Mouse (Mus musculus): ENCODE results near the gene Ddx1. TPM values are rescaled to one million over a fixed set of nuclear protein-coding genes. Genes with fewer than 3 reads are reported as not detected.

The Ddx1 gene
- polyA plus RNA-seq, 1 experiment from 2014 or later: 144 TPM

- no peaks in the 10 kb centered on the region for H3K27me3 ChIP-seq (ENCODE audit: control insufficient read depth, insufficient read depth, low read length)
- DNase-seq (ENCODE audit: low spot score) (no peak), ATAC-seq (ENCODE audit: low FRiP score) (no peak)
- no peak overlapping the region for H3K4me3 ChIP-seq (replicated peaks; ENCODE audit: low read length)
- H3K4me1 ChIP-seq (replicated peaks; ENCODE audit: control insufficient read depth, insufficient read depth, low read length): no peaks in the 10 kb centered on the region
- no peak overlapping the region for H3K27ac ChIP-seq
- 71% methylated on average over 6 of the region's 6 CpGs for WGBS
- H3K9me3 ChIP-seq (ENCODE audit: control insufficient read depth, low read length): no peaks in the 10 kb centered on the region
- H3K9ac ChIP-seq: no peak overlapping the region
- H3K36me3 ChIP-seq (replicated peaks; ENCODE audit: control insufficient read depth, insufficient read depth): no peaks in the 10 kb centered on the region
- H3K4me2 ChIP-seq (replicated peaks): no peak overlapping the region
Measured at GRCm38 (mm10) chr12:13177606-13178005, 71.4 kb downstream of the Ddx1 start.

- H3K4me1 ChIP-seq (replicated peaks; ENCODE audit: control insufficient read depth, insufficient read depth, low read length): no peaks in the 10 kb centered on the region
- H3K4me3 ChIP-seq (replicated peaks; ENCODE audit: low read length): no peak overlapping the region
- no peaks in the 10 kb centered on the region for H3K27me3 ChIP-seq (ENCODE audit: control insufficient read depth, insufficient read depth, low read length)
- WGBS: 64% methylated on average over 3 of the region's 3 CpGs
- no peak overlapping the region for H3K9ac ChIP-seq
- no peak for ATAC-seq (ENCODE audit: low FRiP score)
- no peak for DNase-seq (ENCODE audit: low spot score)
- H3K4me2 ChIP-seq (replicated peaks): no peak overlapping the region
- H3K9me3 ChIP-seq (ENCODE audit: control insufficient read depth, low read length): no peaks in the 10 kb centered on the region
- H3K36me3 ChIP-seq (replicated peaks; ENCODE audit: control insufficient read depth, insufficient read depth): no peaks in the 10 kb centered on the region
- H3K27ac ChIP-seq: no peak overlapping the region
Measured at GRCm38 (mm10) chr12:13176927-13177326, 72.1 kb downstream of the Ddx1 start.

GRCm38 (mm10) chr12:13176136-13176535 is 72.9 kb downstream of the Ddx1 start:
- 54% methylated on average over 2 of the region's 2 CpGs for WGBS
- ATAC-seq (ENCODE audit: low FRiP score) (no peak), DNase-seq (ENCODE audit: low spot score) (no peak)
- H3K36me3 ChIP-seq (replicated peaks; ENCODE audit: control insufficient read depth, insufficient read depth): no peaks in the 10 kb centered on the region
- H3K4me3 ChIP-seq (replicated peaks; ENCODE audit: low read length): no peak overlapping the region
- no peaks in the 10 kb centered on the region for H3K9me3 ChIP-seq (ENCODE audit: control insufficient read depth, low read length)
- no peak overlapping the region for H3K27ac ChIP-seq
- no peak overlapping the region for H3K4me2 ChIP-seq (replicated peaks)
- H3K27me3 ChIP-seq (ENCODE audit: control insufficient read depth, insufficient read depth, low read length): no peaks in the 10 kb centered on the region
- no peak overlapping the region for H3K9ac ChIP-seq
- H3K4me1 ChIP-seq (replicated peaks; ENCODE audit: control insufficient read depth, insufficient read depth, low read length): no peaks in the 10 kb centered on the region

- Histone ChIP-seq H3K4me2 (replicated peaks) (no peak overlapping the region), H3K4me3 (replicated peaks; ENCODE audit: low read length) (no peak overlapping the region), H3K9ac (no peak overlapping the region), H3K27me3 (ENCODE audit: control insufficient read depth, insufficient read depth, low read length) (no peaks in the 10 kb centered on the region), H3K36me3 (replicated peaks; ENCODE audit: control insufficient read depth, insufficient read depth) (no peaks in the 10 kb centered on the region), H3K4me1 (replicated peaks; ENCODE audit: control insufficient read depth, insufficient read depth, low read length) (no peaks in the 10 kb centered on the region), H3K27ac (no peak overlapping the region), H3K9me3 (ENCODE audit: control insufficient read depth, low read length) (no peaks in the 10 kb centered on the region)
- no peak for DNase-seq (ENCODE audit: low spot score)
- ATAC-seq (ENCODE audit: low FRiP score): no peak
- WGBS: 80% methylated on average over 6 of the region's 6 CpGs
Measured at GRCm38 (mm10) chr12:13174022-13174421, 75.0 kb downstream of the Ddx1 start.

DNA sequence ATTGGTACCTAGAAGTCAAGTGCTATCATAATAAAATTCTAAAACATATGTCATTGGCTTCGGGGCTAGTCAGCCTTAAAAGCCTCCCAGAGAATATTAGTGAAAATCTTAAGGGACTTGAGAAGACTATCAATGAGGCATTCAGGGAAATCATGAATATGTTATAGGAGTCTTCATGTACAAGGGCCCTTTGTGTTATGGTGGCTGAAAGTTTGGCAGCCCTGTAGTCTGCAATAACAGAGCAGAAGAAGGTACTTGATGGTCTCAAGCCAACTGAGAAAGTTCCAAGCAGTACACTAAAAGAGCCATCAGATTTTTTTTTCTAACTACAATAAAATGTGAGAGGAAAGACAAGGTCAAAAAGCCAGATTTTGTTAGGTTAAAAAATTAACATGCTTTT is 80.9 kb downstream of the Ddx1 start:
- 45% methylated on average over 1 of the region's 1 CpGs for WGBS

GRCm38 (mm10) chr12:13167116-13167515 is 81.9 kb downstream of the Ddx1 start:
- Histone ChIP-seq H3K9me3 (ENCODE audit: control insufficient read depth, low read length) (no peaks in the 10 kb centered on the region), H3K4me2 (replicated peaks) (no peak overlapping the region), H3K9ac (no peak overlapping the region), H3K27me3 (ENCODE audit: control insufficient read depth, insufficient read depth, low read length) (no peaks in the 10 kb centered on the region), H3K4me1 (replicated peaks; ENCODE audit: control insufficient read depth, insufficient read depth, low read length) (no peaks in the 10 kb centered on the region), H3K4me3 (replicated peaks; ENCODE audit: low read length) (no peak overlapping the region), H3K36me3 (replicated peaks; ENCODE audit: control insufficient read depth, insufficient read depth) (no peaks in the 10 kb centered on the region), H3K27ac (no peak overlapping the region)
- DNase-seq (ENCODE audit: low spot score) (no peak), ATAC-seq (ENCODE audit: low FRiP score) (no peak)
- WGBS: 80% methylated on average over 5 of the region's 5 CpGs

More for the DNA sequence above, 80.9 kb downstream of the Ddx1 start:
- ATAC-seq (ENCODE audit: low FRiP score) (no peak), DNase-seq (ENCODE audit: low spot score) (no peak)
- Histone ChIP-seq H3K4me2 (replicated peaks) (no peak overlapping the region), H3K27me3 (ENCODE audit: control insufficient read depth, insufficient read depth, low read length) (no peaks in the 10 kb centered on the region), H3K4me3 (replicated peaks; ENCODE audit: low read length) (no peak overlapping the region), H3K9ac (no peak overlapping the region), H3K36me3 (replicated peaks; ENCODE audit: control insufficient read depth, insufficient read depth) (no peaks in the 10 kb centered on the region), H3K4me1 (replicated peaks; ENCODE audit: control insufficient read depth, insufficient read depth, low read length) (no peaks in the 10 kb centered on the region), H3K9me3 (ENCODE audit: control insufficient read depth, low read length) (no peaks in the 10 kb centered on the region), H3K27ac (no peak overlapping the region)

Other genes with a start within 250 kb of the Ddx1 start
- 21.9 and 22.1 TPM in 2 replicates for gene Nbas, start 19.9 kb upstream of the Ddx1 start, polyA plus RNA-seq (2014; fragmentation: Nextera tagmentation; extraction: Ambion mirVana)

Data from hindbrain, embryonic 14.5 days (tissue).